In the genomic region with DNA sequence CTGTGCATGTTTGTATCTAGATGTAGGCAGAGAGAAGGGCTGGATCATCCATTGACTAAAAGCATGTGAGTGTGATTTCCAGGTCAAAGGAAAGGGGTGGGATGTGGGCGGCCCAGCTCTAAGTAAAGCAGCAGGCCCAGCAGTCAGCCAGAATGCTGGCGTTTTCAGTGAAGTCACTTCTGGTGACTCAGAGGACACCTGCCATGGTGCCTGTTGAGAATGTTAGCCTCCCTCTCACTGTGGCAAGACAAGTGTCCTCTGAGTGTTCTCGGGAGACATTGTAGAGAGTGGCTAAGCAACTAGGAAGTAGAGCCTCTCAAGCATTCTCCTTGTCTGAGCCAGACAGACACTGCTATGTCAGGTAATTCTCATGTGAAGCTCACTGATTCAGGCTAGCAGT, we compare ENCODE assay signal across 28 mouse cellular contexts.
DNase-seq lines count a peak whose midpoint lies in the region; ATAC-seq and TF ChIP-seq lines count a peak whose summit lies in the region.
"Had no signal": no experiment of that assay in that cellular context is flagged by ENCODE, and none has a peak within 500 bp of the region (broad histone marks: within the 10 kb centered on the region; RNA-seq: fewer than 3 reads in every experiment).

No protein-coding gene starts in this region.

- H3K4me3 ChIP-seq in lung, postnatal 0 days (ENCODE audit: low read depth, low read length): no peak overlapping the region
- H3K4me3 ChIP-seq in olfactory bulb, adult 2 months (ENCODE audit: insufficient read depth, low read depth, low read length): no peak overlapping the region
- H3K4me3 ChIP-seq: embryonic facial prominence, embryonic 15.5 days; heart, adult 2 months; heart, embryonic 13.5 days; limb, embryonic 12.5 days; megakaryocyte, embryonic 14.5 days; neural tube, embryonic 12.5 days had no signal

- H3K9ac ChIP-seq in lung, postnatal 0 days (replicated peaks; ENCODE audit: low read depth): no peak overlapping the region
- H3K9ac ChIP-seq: embryonic facial prominence, embryonic 15.5 days; heart, embryonic 13.5 days; limb, embryonic 12.5 days; liver, postnatal 0 days; neural tube, embryonic 12.5 days had no signal

- no peak overlapping the region for H3K4me2 ChIP-seq in lung, postnatal 0 days (replicated peaks; ENCODE audit: low read depth, low read length)
- H3K4me2 ChIP-seq: embryonic facial prominence, embryonic 15.5 days; heart, embryonic 13.5 days; limb, embryonic 12.5 days; liver, embryonic 11.5 days; neural tube, embryonic 12.5 days had no signal

- TF ChIP-seq EP300 in lung, postnatal 0 days (IDR thresholded peaks at IDR 0.05): no peak

- no peak for TF ChIP-seq CTCF in lung, postnatal 0 days (IDR thresholded peaks at IDR 0.05)
- TF ChIP-seq CTCF in olfactory bulb, adult 2 months (IDR thresholded peaks at IDR 0.05; ENCODE audit: insufficient read depth, low read depth, low read length): no peak

- no peaks in the 10 kb centered on the region for H3K4me1 ChIP-seq in lung, postnatal 0 days (ENCODE audit: insufficient read depth, low read depth, low read length)
- peaks cover 13% of the 10 kb centered on the region for H3K4me1 ChIP-seq in olfactory bulb, adult 2 months (ENCODE audit: control insufficient read depth, insufficient read depth, low read length)
- H3K4me1 ChIP-seq: embryonic facial prominence, embryonic 15.5 days; heart, embryonic 13.5 days; neural tube, embryonic 12.5 days had no signal

- TF ChIP-seq POLR2A in olfactory bulb, adult 2 months (IDR thresholded peaks at IDR 0.05; ENCODE audit: insufficient read depth, low read depth, low read length): no peak

- 0 out of 2 replicates have a peak, but pooled peaks cover 8% of the 10 kb centered on the region for H3K36me3 ChIP-seq in lung, postnatal 0 days (ENCODE audit: insufficient read depth, low read length)
- H3K36me3 ChIP-seq: neural tube, embryonic 12.5 days had no signal

- H3K27me3 ChIP-seq in lung, postnatal 0 days (replicated peaks; ENCODE audit: insufficient read depth, low read length): no peaks in the 10 kb centered on the region
- H3K27me3 ChIP-seq: embryonic facial prominence, embryonic 15.5 days; heart, embryonic 13.5 days; limb, embryonic 12.5 days; megakaryocyte, embryonic 14.5 days; neural tube, embryonic 12.5 days; Patski had no signal

- 44% methylated on average over 3 of the region's 3 CpGs for WGBS in lung, postnatal 0 days
- 19% methylated on average over 3 of the region's 3 CpGs for WGBS in olfactory bulb, adult 2 months

- H3K27ac ChIP-seq in lung, postnatal 0 days (ENCODE audit: low read length): no peak overlapping the region
- H3K27ac ChIP-seq in olfactory bulb, adult 2 months (ENCODE audit: insufficient read depth, low read depth, low read length): peak overlapping the region; percentile 48; the same call in 1 of the 2 replicates
- H3K27ac ChIP-seq: embryonic facial prominence, embryonic 15.5 days; heart, adult 2 months; heart, embryonic 13.5 days; limb, embryonic 12.5 days; neural tube, embryonic 12.5 days had no signal

- peak; percentile 74 for ATAC-seq in lung, postnatal 0 days
- ATAC-seq: CD4-positive, CD25-positive, alpha-beta regulatory T cell, adult 4 months; forebrain, embryonic 14.5 days; intestine, postnatal 0 days; liver, postnatal 0 days; Patski had no signal

- peak; percentile 10 for DNase-seq in layer of hippocampus, adult 11-12 months (ENCODE audit: low spot score)
- DNase-seq in layer of hippocampus, adult 9-10 months (ENCODE audit: low spot score): no peak
- DNase-seq in lung, postnatal 0 days (ENCODE audit: low spot score): peak; percentile 54
- DNase-seq in lung, postnatal 4 days: no peak
- DNase-seq in brain, adult 2 months (ENCODE audit: low read depth, low spot score): peak; percentile 91
- DNase-seq in T-cell, adult 2 months (ENCODE audit: low spot score): no peak
- DNase-seq: adrenal gland, adult 2 months; cerebellum, adult 8-10 months; gastrocnemius, postnatal 36 days; heart, adult 2 months; heart, postnatal 14 days; kidney, postnatal 25 days; liver, postnatal 0 days; lung, postnatal 14 days; midbrain, embryonic 14.5 days; retina, postnatal 1 day; thymus, postnatal 14 days had no signal

- H3K9me3 ChIP-seq in lung, postnatal 0 days (ENCODE audit: low read length): no peaks in the 10 kb centered on the region
- H3K9me3 ChIP-seq: embryonic facial prominence, embryonic 15.5 days; heart, embryonic 13.5 days; limb, embryonic 12.5 days; megakaryocyte, embryonic 14.5 days; neural tube, embryonic 12.5 days had no signal

Comparison
In these comparisons a context has a peak if more than half of its experiments do, and no peak if none do; other contexts are left out.
1. DNase-seq: peak in layer of hippocampus, adult 11-12 months (single experiment), lung, postnatal 0 days (single experiment) and brain, adult 2 months (single experiment); none in layer of hippocampus, adult 9-10 months (single experiment), lung, postnatal 4 days (0 of 2) and T-cell, adult 2 months (single experiment).